10 mouse cellular contexts compared by ENCODE assay signal in genomic region chr13:53464441-53465001, GRCm38 (mm10). TPM values are rescaled to one million over a fixed set of nuclear protein-coding genes. Genes with fewer than 3 reads are reported as not detected.
A peak's percentile ranks its signal among the peaks of the same experiment; 100 is the strongest.
DNase-seq lines count a peak whose midpoint lies in the region; ATAC-seq and TF ChIP-seq lines count a peak whose summit lies in the region.
"Had no signal": no experiment of that assay in that cellular context is flagged by ENCODE, and none has a peak within 500 bp of the region (broad histone marks: within the 10 kb centered on the region; RNA-seq: fewer than 3 reads in every experiment).

No protein-coding gene starts in this region.

- no peak for ATAC-seq in heart, embryonic 11.5 days (replicated peaks; ENCODE audit: insufficient number of reproducible peaks, low FRiP score, low TSS enrichment)
- ATAC-seq in hindbrain, embryonic 16.5 days, result no peak
- ATAC-seq in neural tube, embryonic 12.5 days (ENCODE audit: low FRiP score, low read depth), result peak; percentile 52
- no peak for ATAC-seq in granulocyte monocyte progenitor cell, adult 5-6 weeks (replicated peaks; ENCODE audit: poor library complexity, severe bottlenecking)

- peak overlapping the region; percentile 66 for H3K4me2 ChIP-seq in heart, embryonic 11.5 days
- peak overlapping the region; percentile 24; the same call in 1 of the 2 replicates for H3K4me2 ChIP-seq in hindbrain, embryonic 16.5 days (ENCODE audit: low read length)
- peak overlapping the region; percentile 77 for H3K4me2 ChIP-seq in neural tube, embryonic 12.5 days (replicated peaks)
- H3K4me2 ChIP-seq: lung, embryonic 15.5 days had no signal

- peak overlapping the region; percentile 18; the same call in 1 of the 2 replicates for H3K9ac ChIP-seq in heart, embryonic 11.5 days (ENCODE audit: low read depth, low read length)
- no peak overlapping the region for H3K9ac ChIP-seq in heart, adult 2 months (ENCODE audit: low read depth, low read length)
- no peak overlapping the region for H3K9ac ChIP-seq in hindbrain, embryonic 16.5 days (ENCODE audit: low read depth, low read length)
- H3K9ac ChIP-seq in neural tube, embryonic 12.5 days, result no peak overlapping the region
- H3K9ac ChIP-seq: lung, embryonic 15.5 days had no signal

- no peaks in the 10 kb centered on the region for H3K79me2 ChIP-seq in heart, adult 2 months (replicated peaks; ENCODE audit: control insufficient read depth, insufficient read depth, low read length)

- no peaks in the 10 kb centered on the region for H3K9me3 ChIP-seq in heart, embryonic 11.5 days (replicated peaks; ENCODE audit: control insufficient read depth, low read length)
- no peaks in the 10 kb centered on the region for H3K9me3 ChIP-seq in hindbrain, embryonic 16.5 days (ENCODE audit: control insufficient read depth, low read length)
- no peaks in the 10 kb centered on the region for H3K9me3 ChIP-seq in neural tube, embryonic 12.5 days
- H3K9me3 ChIP-seq: lung, embryonic 15.5 days had no signal

- 2% methylated on average over 21 of the region's 21 CpGs for WGBS in heart, embryonic 11.5 days (ENCODE audit: insufficient replicate concordance)
- 19% methylated on average over 20 of the region's 21 CpGs for WGBS in heart, adult 2 months
- WGBS in hindbrain, embryonic 16.5 days, result 2% methylated on average over 21 of the region's 21 CpGs
- under 1% methylated on average over 21 of the region's 21 CpGs for whole genome bisulfite sequencing in neural tube, embryonic 12.5 days

- H3K36me3 ChIP-seq in heart, embryonic 11.5 days (ENCODE audit: control insufficient read depth, insufficient read depth, low read length), result no peaks in the 10 kb centered on the region
- H3K36me3 ChIP-seq in heart, adult 2 months (ENCODE audit: control insufficient read depth, insufficient read depth, low read length), result no peaks in the 10 kb centered on the region
- no peaks in the 10 kb centered on the region for H3K36me3 ChIP-seq in hindbrain, embryonic 16.5 days (ENCODE audit: control insufficient read depth, insufficient read depth, low read length)
- no peaks in the 10 kb centered on the region for H3K36me3 ChIP-seq in neural tube, embryonic 12.5 days
- H3K36me3 ChIP-seq: lung, embryonic 15.5 days had no signal

- DNase-seq in heart, adult 2 months, result no peak
- DNase-seq in embryo, embryonic 9.5 days (ENCODE audit: extremely low spot score), result peak; percentile 78
- no peak for DNase-seq in ovary, postnatal 14 days (ENCODE audit: low spot score)
- DNase-seq in layer of hippocampus, adult 18-20 months (ENCODE audit: low spot score in 2 of 2), result no peak

- H3K27ac ChIP-seq in heart, embryonic 11.5 days (ENCODE audit: low read depth, low read length), result no peak overlapping the region
- H3K27ac ChIP-seq in heart, adult 2 months, result no peak overlapping the region
- no peak overlapping the region for H3K27ac ChIP-seq in hindbrain, embryonic 16.5 days (ENCODE audit: low read depth, low read length)
- H3K27ac ChIP-seq in neural tube, embryonic 12.5 days, result no peak overlapping the region
- H3K27ac ChIP-seq: lung, embryonic 15.5 days; stomach, postnatal 0 days had no signal

- H3K27me3 ChIP-seq in heart, embryonic 11.5 days (ENCODE audit: control insufficient read depth, insufficient read depth, low read length), result peaks cover 60% of the 10 kb centered on the region
- H3K27me3 ChIP-seq in heart, adult 2 months (ENCODE audit: control insufficient read depth, insufficient read depth, low read length), result peaks cover 6% of the 10 kb centered on the region; the same call in 1 of the 2 replicates
- peaks cover 38% of the 10 kb centered on the region for H3K27me3 ChIP-seq in hindbrain, embryonic 16.5 days (replicated peaks; ENCODE audit: control insufficient read depth, insufficient read depth, low read length)
- H3K27me3 ChIP-seq in neural tube, embryonic 12.5 days (replicated peaks), result peaks cover 63% of the 10 kb centered on the region

- intact Hi-C loops in heart, adult 2 months (cut with DNase I), result loop anchor here (5.0 kb wide), 2 partner anchors 128 to 303 kb away; no protein-coding TSS in a partner anchor

- peak overlapping the region; percentile 18 for H3K4me3 ChIP-seq in heart, embryonic 11.5 days (ENCODE audit: low read depth, low read length)
- no peak overlapping the region for H3K4me3 ChIP-seq in heart, adult 2 months
- peak overlapping the region; percentile 4; the same call in 1 of the 2 replicates for H3K4me3 ChIP-seq in hindbrain, embryonic 16.5 days (ENCODE audit: low read length)
- H3K4me3 ChIP-seq in neural tube, embryonic 12.5 days, result no peak overlapping the region
- H3K4me3 ChIP-seq: lung, embryonic 15.5 days had no signal

- no peak for TF ChIP-seq EP300 in heart, adult 2 months (IDR thresholded peaks at IDR 0.05; ENCODE audit: insufficient read depth, low read depth, low read length)

- TF ChIP-seq POLR2A in heart, adult 2 months (IDR thresholded peaks at IDR 0.05; ENCODE audit: insufficient read depth, low read depth, low read length), result no peak

- TF ChIP-seq CTCF in heart, adult 2 months (IDR thresholded peaks at IDR 0.05), result no peak

- peaks cover 7% of the 10 kb centered on the region; the same call in 1 of the 2 replicates for H3K4me1 ChIP-seq in heart, embryonic 11.5 days (ENCODE audit: control insufficient read depth, insufficient read depth, low read length)
- H3K4me1 ChIP-seq in heart, adult 2 months (ENCODE audit: control insufficient read depth, insufficient read depth, low read length), result no peaks in the 10 kb centered on the region
- peaks cover 12% of the 10 kb centered on the region for H3K4me1 ChIP-seq in hindbrain, embryonic 16.5 days (ENCODE audit: control insufficient read depth, insufficient read depth, low read depth, low read length)
- peaks cover 55% of the 10 kb centered on the region for H3K4me1 ChIP-seq in neural tube, embryonic 12.5 days

RNA-seq across cellular contexts. Expression of gene Msx2, which starts 8.4 kb away (rescaled TPM):
- polyA plus RNA-seq in heart, embryonic 11.5 days (2014; fragmentation: Nextera tagmentation; extraction: Ambion mirVana), result 10.8 and 10.9 TPM in 2 replicates
- under 1 TPM; 0.30 to 0.94 TPM for total RNA-seq in heart, adult 2 months (2021)
- 0.23 and 0.31 TPM in 2 replicates for polyA plus RNA-seq in heart, adult 2 months (2012; rRNA removed)
- polyA plus RNA-seq in hindbrain, embryonic 16.5 days (2015; fragmentation: Nextera tagmentation; extraction: Ambion mirVana), result 2.4 and 2.8 TPM in 2 replicates
- 11.3 and 15.0 TPM in 2 replicates for polyA plus RNA-seq in neural tube, embryonic 12.5 days (2016; fragmentation: Nextera tagmentation; extraction: Ambion mirVana)
- not detected in 2 replicates for total RNA-seq in granulocyte monocyte progenitor cell, adult 5-6 weeks (2014; fragmentation: Nextera tagmentation)
- not detected in 2 replicates for total RNA-seq in granulocyte monocyte progenitor cell, adult 5-6 weeks (2017)
- under 1 TPM; 0.32 to 0.38 TPM for total RNA-seq in layer of hippocampus, adult 18-20 months (2021)

Comparison
In these comparisons a context has a peak if more than half of its experiments do, and no peak if none do; other contexts are left out.
1. H3K4me3 ChIP-seq: peak in heart, embryonic 11.5 days (single experiment) and hindbrain, embryonic 16.5 days (single experiment); none in heart, adult 2 months (single experiment) and neural tube, embryonic 12.5 days (single experiment).
2. H3K4me2 ChIP-seq: peak in every context shown above with its lines; median percentile 77 in neural tube, embryonic 12.5 days; 66 in heart, embryonic 11.5 days; 24 in hindbrain, embryonic 16.5 days.